Comparison of ENCODE assay signal across 13 mouse cellular contexts in genomic region chr17:14702701-14703100, GRCm38 (mm10). TPM values are rescaled to one million over a fixed set of nuclear protein-coding genes. Genes with fewer than 3 reads are reported as not detected.
DNase-seq lines count a peak whose midpoint lies in the region; ATAC-seq and TF ChIP-seq lines count a peak whose summit lies in the region.
"Had no signal": no experiment of that assay in that cellular context is flagged by ENCODE, and none has a peak within 500 bp of the region (broad histone marks: within the 10 kb centered on the region; RNA-seq: fewer than 3 reads in every experiment).

No protein-coding gene starts in this region.

- no peaks in the 10 kb centered on the region for H3K9me3 ChIP-seq in kidney, postnatal 0 days (replicated peaks; ENCODE audit: low read length)
- no peaks in the 10 kb centered on the region for H3K9me3 ChIP-seq in stomach, embryonic 14.5 days (ENCODE audit: control insufficient read depth, low read depth, low read length)
- no peaks in the 10 kb centered on the region for H3K9me3 ChIP-seq in kidney, embryonic 15.5 days (replicated peaks)
- H3K9me3 ChIP-seq: hindbrain, embryonic 12.5 days; limb, embryonic 12.5 days had no signal

- H3K36me3 ChIP-seq in kidney, postnatal 0 days (ENCODE audit: insufficient read depth, low read length): no peaks in the 10 kb centered on the region
- no peaks in the 10 kb centered on the region for H3K36me3 ChIP-seq in C2C12 (ENCODE audit: control insufficient read depth, insufficient read depth)
- no peaks in the 10 kb centered on the region for H3K36me3 ChIP-seq in stomach, embryonic 14.5 days (ENCODE audit: control insufficient read depth, insufficient read depth, low read length)
- no peaks in the 10 kb centered on the region for H3K36me3 ChIP-seq in kidney, embryonic 15.5 days
- H3K36me3 ChIP-seq: hindbrain, embryonic 12.5 days; limb, embryonic 12.5 days had no signal

- WGBS in kidney, postnatal 0 days: 40% methylated on average over 3 of the region's 3 CpGs
- 58% methylated on average over 3 of the region's 3 CpGs for WGBS in stomach, embryonic 14.5 days
- 53% methylated on average over 3 of the region's 3 CpGs for WGBS in kidney, embryonic 15.5 days

- no peak overlapping the region for H3ac ChIP-seq in C2C12 (ENCODE audit: control insufficient read depth, insufficient read length, low read depth)

- DNase-seq in cerebellum, adult 11 months: no peak
- DNase-seq in kidney, postnatal 0 days (ENCODE audit: low spot score): no peak
- DNase-seq in kidney, postnatal 14 days: no peak
- DNase-seq in lung, postnatal 10 days: no peak
- DNase-seq: heart, adult 2 months; kidney, postnatal 36 days had no signal

- H3K4me1 ChIP-seq in kidney, postnatal 0 days (replicated peaks; ENCODE audit: insufficient read depth, low read length): peaks cover 3% of the 10 kb centered on the region; the same call in 1 of the 2 replicates
- H3K4me1 ChIP-seq in stomach, embryonic 14.5 days (ENCODE audit: control insufficient read depth, insufficient read depth, low read length): peaks cover 6% of the 10 kb centered on the region; the same call in 1 of the 2 replicates
- no peaks in the 10 kb centered on the region; the same call in 1 of the 2 replicates for H3K4me1 ChIP-seq in kidney, embryonic 15.5 days
- H3K4me1 ChIP-seq: hindbrain, embryonic 12.5 days had no signal

- TF ChIP-seq CTCF in kidney, postnatal 0 days (IDR thresholded peaks at IDR 0.05; ENCODE audit: low read depth): 0 out of 2 replicates have a peak, but pooled peaks have one; percentile 4
- TF ChIP-seq CTCF in C2C12 (IDR thresholded peaks at IDR 0.05; ENCODE audit: control insufficient read depth, insufficient read depth, insufficient read length): no peak

- H3K79me2 ChIP-seq in C2C12 (ENCODE audit: control insufficient read depth, insufficient read depth): no peaks in the 10 kb centered on the region

- no peak overlapping the region for H3K4me2 ChIP-seq in kidney, postnatal 0 days (ENCODE audit: low read length)
- no peak overlapping the region for H3K4me2 ChIP-seq in stomach, embryonic 14.5 days (replicated peaks; ENCODE audit: low read depth, low read length)
- H3K4me2 ChIP-seq in kidney, embryonic 15.5 days: no peak overlapping the region
- H3K4me2 ChIP-seq: hindbrain, embryonic 12.5 days; limb, embryonic 12.5 days; lung, embryonic 14.5 days had no signal

- no peak overlapping the region for H3K27ac ChIP-seq in kidney, postnatal 0 days
- H3K27ac ChIP-seq in stomach, embryonic 14.5 days (ENCODE audit: low read length): 0 out of 2 replicates have a peak overlapping the region, but pooled peaks have one; percentile 39
- H3K27ac ChIP-seq in kidney, embryonic 15.5 days: no peak overlapping the region
- H3K27ac ChIP-seq: heart, adult 2 months; hindbrain, embryonic 12.5 days; limb, embryonic 12.5 days had no signal

- no peak overlapping the region for H3K9ac ChIP-seq in kidney, postnatal 0 days (ENCODE audit: low read depth, low read length)
- no peak overlapping the region for H3K9ac ChIP-seq in stomach, embryonic 14.5 days (replicated peaks; ENCODE audit: low read depth, low read length)
- no peak overlapping the region for H3K9ac ChIP-seq in kidney, embryonic 15.5 days
- H3K9ac ChIP-seq: hindbrain, embryonic 12.5 days; limb, embryonic 12.5 days; lung, embryonic 14.5 days had no signal

- H3K27me3 ChIP-seq in kidney, postnatal 0 days (ENCODE audit: insufficient read depth, low read length): no peaks in the 10 kb centered on the region
- no peaks in the 10 kb centered on the region for H3K27me3 ChIP-seq in C2C12 (ENCODE audit: control insufficient read depth, insufficient read depth, insufficient read length)
- H3K27me3 ChIP-seq in stomach, embryonic 14.5 days (ENCODE audit: control insufficient read depth, insufficient read depth, low read length): no peaks in the 10 kb centered on the region
- H3K27me3 ChIP-seq in kidney, embryonic 15.5 days: no peaks in the 10 kb centered on the region
- H3K27me3 ChIP-seq: hindbrain, embryonic 12.5 days; limb, embryonic 12.5 days had no signal

- H3K79me3 ChIP-seq in C2C12 (ENCODE audit: low read depth): no peaks in the 10 kb centered on the region

- H3K4me3 ChIP-seq in kidney, postnatal 0 days (replicated peaks; ENCODE audit: low read depth, low read length): no peak overlapping the region
- no peak overlapping the region for H3K4me3 ChIP-seq in C2C12 (ENCODE audit: insufficient read depth, poor library complexity, severe bottlenecking)
- H3K4me3 ChIP-seq in stomach, embryonic 14.5 days (ENCODE audit: low read depth, low read length): no peak overlapping the region
- H3K4me3 ChIP-seq in kidney, embryonic 15.5 days (replicated peaks): no peak overlapping the region
- H3K4me3 ChIP-seq: heart, adult 2 months; hindbrain, embryonic 12.5 days; limb, embryonic 12.5 days had no signal

- ATAC-seq in cerebellum, adult (ENCODE audit: insufficient number of reproducible peaks, low FRiP score, low TSS enrichment): peak; percentile 45; the same call in 1 of the 2 replicates
- ATAC-seq in kidney, postnatal 0 days (replicated peaks; ENCODE audit: low FRiP score, low read depth): no peak
- peak; percentile 33; the same call in 1 of the 2 replicates for ATAC-seq in stomach, embryonic 14.5 days (ENCODE audit: insufficient number of reproducible peaks, insufficient read depth, low FRiP score, low read depth)
- ATAC-seq in kidney, embryonic 15.5 days (replicated peaks; ENCODE audit: low FRiP score): no peak

TF ChIP-seq in C2C12, 6 proteins besides CTCF, POLR2A, EP300 and RAD21:
- TF ChIP-seq MYOG (IDR thresholded peaks at IDR 0.05; ENCODE audit: control insufficient read depth, extremely low read depth, insufficient read length) (no peak), FOSL1 (IDR thresholded peaks at IDR 0.05; ENCODE audit: insufficient read depth, low read length, poor library complexity, severe bottlenecking) (no peak), MAX (IDR thresholded peaks at IDR 0.05) (no peak), USF1 (IDR thresholded peaks at IDR 0.05; ENCODE audit: low read depth) (no peak), CEBPB (IDR thresholded peaks at IDR 0.05; ENCODE audit: low read depth) (no peak), MYOD1 (IDR thresholded peaks at IDR 0.05; ENCODE audit: control insufficient read depth, insufficient read length, low read depth) (peak; percentile 56)

RNA-seq across cellular contexts. Expression of gene Thbs2, which starts 8.7 kb away (rescaled TPM):
- polyA plus RNA-seq in kidney, postnatal 0 days (2015; fragmentation: Nextera tagmentation; extraction: Ambion mirVana): 24.6 and 29.5 TPM in 2 replicates
- polyA plus RNA-seq in C2C12 (2012; fragmentation: generic; extraction: Trizol): 11.5 TPM
- polyA plus RNA-seq in stomach, embryonic 14.5 days (2014; fragmentation: Nextera tagmentation; extraction: Ambion mirVana): 32.6 and 37.5 TPM in 2 replicates
- polyA plus RNA-seq in kidney, embryonic 15.5 days (2015; fragmentation: Nextera tagmentation; extraction: Ambion mirVana): 24.0 and 25.5 TPM in 2 replicates

Comparison
In these comparisons a context has a peak if more than half of its experiments do, and no peak if none do; other contexts are left out.
1. ATAC-seq: peak in cerebellum, adult (single experiment) and stomach, embryonic 14.5 days (single experiment); none in kidney, postnatal 0 days (single experiment) and kidney, embryonic 15.5 days (single experiment).